Mouse (Mus musculus) left cerebral cortex, adult 2 months (tissue): ENCODE results near the gene Pgm5. TPM values are rescaled to one million over a fixed set of nuclear protein-coding genes. Genes with fewer than 3 reads are reported as not detected.
A peak's percentile ranks its signal among the peaks of the same experiment; 100 is the strongest.
"Not testable (repeated sequence)": the region's sequence is repeated elsewhere in the genome, so short reads cannot be mapped to it uniquely, and the experiment has no call there.

Experiments
- DNase-seq, 2 experiments: peaks; one replicate each; pipeline ENCODE4 v3.0.0; 2021 to 2022; ENCODE audit warnings: low spot score in 2 of 2, mixed read lengths in 1 of 2; ENCODE audit errors: extremely low spot score in 1 of 2
- H3K27ac ChIP-seq: fragments of 200-600 bp; 2 replicates; pipeline ENCODE4 v1.8.1; 2022
- H3K4me3 ChIP-seq: fragments of 200-600 bp; 2 replicates; pipeline ENCODE4 v1.8.1; 2022
- CTCF ChIP-seq: fragments of 200-600 bp; IDR thresholded peaks from 2 replicates; pipeline ENCODE4 v1.8.1; 2022; ENCODE audit warnings: antibody characterized with exemption, mild to moderate bottlenecking, moderate library complexity
- intact Hi-C: fragments of 180-260 bp; cut with DNase I; formaldehyde crosslinking; loops from one replicate; pipeline ENCODE4 v1.15.1; 2025
- total RNA-seq, 2 experiments: library from RNA; stranded (reverse); gene quantifications; 2 replicates each; pipeline ENCODE4 v1.2.3; 2021

The Pgm5 gene
- total RNA-seq, 2 experiments from 2014 or later, result 6.2 to 6.3 TPM

DNA sequence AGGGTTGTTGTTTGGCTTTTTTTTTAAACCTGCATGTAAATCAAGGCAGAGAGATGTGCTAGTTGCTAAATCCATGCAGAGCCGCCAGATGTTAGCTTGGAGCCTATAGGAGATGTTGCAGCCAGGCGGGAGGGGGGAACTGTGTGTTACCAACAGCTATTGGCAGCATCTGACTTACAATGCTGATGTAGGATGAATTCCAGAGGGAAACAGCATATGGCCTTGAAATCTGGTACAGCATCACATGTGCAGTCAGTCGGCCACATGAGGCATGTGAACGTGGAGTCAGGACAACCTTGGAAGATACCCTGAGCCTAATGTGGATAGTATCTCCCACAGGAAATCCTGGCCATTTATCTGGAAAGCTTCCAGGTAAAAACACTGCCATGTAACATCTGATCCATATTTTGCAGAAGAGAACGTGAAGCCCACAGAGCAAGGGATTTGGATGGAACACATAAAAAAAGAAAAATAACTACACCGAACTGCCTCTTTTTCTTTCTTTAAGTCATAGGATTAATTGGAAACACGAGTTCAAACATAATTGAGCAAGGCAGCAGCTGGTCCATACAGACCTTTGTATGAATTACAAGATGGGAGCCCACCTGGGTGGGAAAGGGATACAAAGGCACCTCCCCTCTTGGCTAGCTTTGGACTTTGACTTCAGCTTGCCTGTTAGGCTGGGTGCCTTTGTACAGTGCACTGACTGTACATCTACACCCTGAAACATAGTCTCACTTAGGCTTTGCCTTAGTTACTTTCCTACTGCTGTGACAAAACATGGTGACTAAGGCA lies 145.2 kb downstream of the Pgm5 start:
- peak; percentile 17 to 20 for DNase-seq
- no peak overlapping the region for H3K27ac ChIP-seq
- H3K4me3 ChIP-seq, result no peak overlapping the region
- intact Hi-C loops, result no loop called here
- TF ChIP-seq CTCF, result no peak

GRCm38 (mm10) chr19:24708032-24708431 lies 153.6 kb downstream of the Pgm5 start:
- no peak for DNase-seq
- no peak overlapping the region for H3K27ac ChIP-seq

GRCm38 (mm10) chr19:24707071-24707906 lies 154.4 kb downstream of the Pgm5 start:
- no peak for TF ChIP-seq CTCF
- intact Hi-C loops, result no loop called here
- no peak overlapping the region for H3K4me3 ChIP-seq
- peak overlapping the region; percentile 24; the same call in 1 of the 2 replicates for H3K27ac ChIP-seq
- no peak for DNase-seq

More at GRCm38 (mm10) chr19:24708032-24708431, 153.6 kb downstream of the Pgm5 start:
- no peak overlapping the region for H3K4me3 ChIP-seq
- no peak for TF ChIP-seq CTCF
- intact Hi-C loops, result no loop called here

GRCm38 (mm10) chr19:24705395-24705794 lies 156.3 kb downstream of the Pgm5 start:
- intact Hi-C loops, result loop anchor here (1.0 kb wide), 1 partner anchor 166 kb away; no protein-coding TSS in a partner anchor
- TF ChIP-seq CTCF, result peak; percentile 62
- Histone ChIP-seq H3K4me3 (no peak overlapping the region), H3K27ac (no peak overlapping the region)
- no peak for DNase-seq

DNA sequence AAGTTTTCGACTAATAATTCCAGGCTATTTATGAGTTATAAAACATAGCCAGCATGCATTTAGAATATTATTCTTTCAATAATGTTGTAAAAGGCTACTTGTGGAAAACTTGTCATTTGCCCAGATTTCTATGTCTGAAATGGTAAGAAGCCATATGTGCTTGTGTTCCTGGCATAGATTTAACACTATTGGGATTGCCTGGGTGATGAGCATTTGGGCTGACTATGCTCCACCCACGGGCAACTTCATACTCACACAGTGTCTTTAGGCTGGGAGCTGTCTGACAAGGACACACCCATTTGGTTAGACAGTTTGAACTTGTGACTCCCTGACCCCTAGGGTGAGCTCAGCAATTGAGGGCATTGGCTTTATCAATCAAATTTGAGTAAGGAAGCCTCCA lies 157.3 kb downstream of the Pgm5 start:
- Histone ChIP-seq H3K4me3 (no peak overlapping the region), H3K27ac (no peak overlapping the region)
- no peak for DNase-seq
- intact Hi-C loops, result loop anchor here (5.0 kb wide), 1 partner anchor 67 kb away; no protein-coding TSS in a partner anchor
- no peak for TF ChIP-seq CTCF

- intact Hi-C loops, result loop anchor here (5.0 kb wide), 1 partner anchor 66 kb away; no protein-coding TSS in a partner anchor
- Histone ChIP-seq H3K4me3 (no peak overlapping the region), H3K27ac (no peak overlapping the region)
- TF ChIP-seq CTCF, result no peak
- DNase-seq, result no peak
These were observed 158.0 kb downstream of the Pgm5 start for GRCm38 (mm10) chr19:24703680-24704079.

GRCm38 (mm10) chr19:24703168-24703567 lies 158.5 kb downstream of the Pgm5 start:
- not testable (repeated sequence) for H3K4me3 ChIP-seq, DNase-seq, H3K27ac ChIP-seq
- intact Hi-C loops, result loop anchor here (5.0 kb wide), 1 partner anchor 66 kb away; no protein-coding TSS in a partner anchor
- peak; percentile 39 for TF ChIP-seq CTCF

DNA sequence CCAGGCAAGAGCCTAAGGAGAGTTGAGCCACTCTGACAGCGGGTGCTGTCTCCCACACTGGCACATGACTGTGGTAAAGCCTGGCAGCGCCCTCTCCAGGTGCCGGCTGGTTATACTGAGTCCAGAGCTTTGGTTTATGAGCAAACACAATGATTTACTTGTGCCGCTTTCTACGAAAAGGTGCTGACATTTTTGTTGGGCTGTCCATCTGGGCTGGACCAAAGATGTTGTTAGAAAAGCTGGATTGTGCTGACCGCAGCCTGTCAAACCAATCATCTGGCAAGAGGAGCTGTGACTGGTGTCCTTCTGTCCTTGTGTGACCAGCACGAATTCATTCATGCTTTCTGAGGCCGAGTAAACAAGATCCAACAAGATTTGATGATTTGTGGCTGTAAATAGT lies 159.9 kb downstream of the Pgm5 start:
- intact Hi-C loops, result loop anchor here (5.0 kb wide), 1 partner anchor 64 kb away; no protein-coding TSS in a partner anchor
- DNase-seq, result no peak
- no peak overlapping the region for H3K4me3 ChIP-seq
- H3K27ac ChIP-seq, result no peak overlapping the region
- TF ChIP-seq CTCF, result peak; percentile 7

- no peak for TF ChIP-seq CTCF
- intact Hi-C loops, result loop anchor here (5.0 kb wide), 1 partner anchor 63 kb away; no protein-coding TSS in a partner anchor
- Histone ChIP-seq H3K27ac (no peak overlapping the region), H3K4me3 (no peak overlapping the region)
- no peak for DNase-seq
These were observed 161.0 kb downstream of the Pgm5 start for GRCm38 (mm10) chr19:24700664-24701063.

GRCm38 (mm10) chr19:24699910-24700309 lies 161.7 kb downstream of the Pgm5 start:
- intact Hi-C loops, result loop anchor here (5.0 kb wide), 1 partner anchor 63 kb away; no protein-coding TSS in a partner anchor
- Histone ChIP-seq H3K27ac (no peak overlapping the region), H3K4me3 (no peak overlapping the region)
- peak; percentile 44 for TF ChIP-seq CTCF
- DNase-seq, result no peak

DNA sequence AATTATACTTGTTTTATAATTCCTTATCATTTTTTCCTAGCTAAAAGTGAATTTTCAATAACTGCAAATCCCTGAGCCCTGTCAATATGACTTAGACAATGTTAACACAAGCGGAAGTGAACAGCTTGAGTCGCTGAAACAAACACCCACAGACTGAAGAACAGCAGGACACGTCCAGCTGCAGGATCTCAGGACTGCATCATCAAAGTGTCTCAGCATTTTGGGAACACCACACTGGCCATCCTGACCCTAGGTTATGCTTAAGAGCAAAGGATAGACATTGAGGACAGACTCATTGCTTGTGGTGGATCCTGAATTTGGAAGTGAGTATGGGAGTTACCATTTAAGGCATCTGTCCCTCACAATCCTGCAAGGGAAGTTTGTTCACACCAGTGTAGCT lies 162.5 kb downstream of the Pgm5 start:
- Histone ChIP-seq H3K27ac (no peak overlapping the region), H3K4me3 (no peak overlapping the region)
- TF ChIP-seq CTCF, result no peak
- intact Hi-C loops, result no loop called here
- DNase-seq, result no peak

DNA sequence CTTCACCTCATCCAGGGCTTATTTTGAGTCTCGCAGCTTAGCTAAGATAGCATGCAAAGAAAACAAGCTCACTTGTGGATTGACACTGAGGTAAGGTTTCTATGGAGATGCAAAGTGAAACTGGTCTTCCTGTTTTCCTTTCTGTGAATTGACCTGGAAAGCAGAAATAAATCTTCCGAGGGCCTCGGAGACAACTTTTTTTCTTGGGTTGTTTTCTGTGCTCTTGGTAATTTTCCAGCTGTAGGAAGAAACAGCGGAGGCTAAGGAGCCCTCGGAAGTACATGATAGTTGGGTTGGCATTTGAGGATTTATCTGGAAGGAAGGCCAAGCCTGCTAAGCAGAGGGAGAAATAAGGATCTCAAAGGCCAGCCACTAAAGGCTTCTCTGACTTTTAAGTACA lies 163.0 kb downstream of the Pgm5 start:
- TF ChIP-seq CTCF, result no peak
- Histone ChIP-seq H3K4me3 (no peak overlapping the region), H3K27ac (0 out of 2 replicates have a peak overlapping the region, but pooled peaks have one; percentile 15)
- intact Hi-C loops, result no loop called here
- DNase-seq, result no peak
